Mouse (Mus musculus) hindbrain, embryonic 10.5 days (tissue): ENCODE data around the gene Atp2b2. TPM values are rescaled to one million over a fixed set of nuclear protein-coding genes. Genes with fewer than 3 reads are reported as not detected.

Experiments
- DNase-seq: peaks from one replicate; pipeline ENCODE4 v3.0.0-alpha.2; 2017; ENCODE audit warnings: low spot score
- H3K27ac ChIP-seq: fragments of 300-500 bp; sonication (generic); 2 replicates; pipeline ENCODE4 v1.5.1; 2016; ENCODE audit warnings: mild to moderate bottlenecking, moderate library complexity
- H3K27me3 ChIP-seq: fragments of 300-500 bp; sonication (generic); 2 replicates; pipeline ENCODE4 v1.6.1; 2016; ENCODE audit warnings: mild to moderate bottlenecking; ENCODE audit not compliant: poor library complexity, insufficient read depth, severe bottlenecking
- H3K36me3 ChIP-seq: fragments of 300-500 bp; sonication (generic); 2 replicates; pipeline ENCODE4 v1.6.1; 2016; ENCODE audit warnings: mild to moderate bottlenecking, moderate library complexity
- H3K4me1 ChIP-seq: fragments of 300-500 bp; sonication (generic); replicated peaks from 2 replicates; pipeline ENCODE4 v1.6.1; 2016; ENCODE audit warnings: mild to moderate bottlenecking
- H3K4me3 ChIP-seq: fragments of 300-500 bp; sonication (generic); 2 replicates; pipeline ENCODE4 v1.5.1; 2016; ENCODE audit warnings: mild to moderate bottlenecking, moderate library complexity
- H3K9me3 ChIP-seq: fragments of 300-500 bp; sonication (generic); 2 replicates; pipeline ENCODE4 v1.6.1; 2016; ENCODE audit warnings: mild to moderate bottlenecking, moderate library complexity
- WGBS: fragments of 180-500 bp; shearing (Covaris S2); methylation state at CpG from one replicate; pipeline ENCODE4 v1.1.7; 2016; 5-methylcytosine and 5-hydroxymethylcytosine counted together
- polyA plus RNA-seq: library from polyadenylated mRNA; unstranded; fragments of >200 nt; fragmentation: Nextera tagmentation; extraction: Ambion mirVana; gene quantifications from 2 replicates; pipeline ENCODE4 v1.2.1, GENCODE M21; 2016

Gene Atp2b2
- polyA plus RNA-seq, 1 experiment from 2014 or later: 5.8 TPM

GRCm38 (mm10) chr6:114055311-114055710, 12.9 kb upstream of the Atp2b2 start:
- H3K4me3 ChIP-seq: no peak overlapping the region
- H3K27ac ChIP-seq: no peak overlapping the region
- WGBS: 88% methylated on average over 7 of the region's 7 CpGs
- no peak for DNase-seq
- H3K4me1 ChIP-seq: no peaks in the 10 kb centered on the region
- H3K36me3 ChIP-seq: no peaks in the 10 kb centered on the region
- no peaks in the 10 kb centered on the region for H3K27me3 ChIP-seq
- H3K9me3 ChIP-seq: no peaks in the 10 kb centered on the region

GRCm38 (mm10) chr6:114044962-114045361, 2.5 kb upstream of the Atp2b2 start:
- Histone ChIP-seq H3K36me3 (no peaks in the 10 kb centered on the region), H3K27ac (no peak overlapping the region), H3K27me3 (peaks cover 52% of the 10 kb centered on the region), H3K4me1 (peaks cover 13% of the 10 kb centered on the region), H3K9me3 (no peaks in the 10 kb centered on the region), H3K4me3 (no peak overlapping the region)
- 82% methylated on average over 8 of the region's 8 CpGs for WGBS
- no peak for DNase-seq

DNA sequence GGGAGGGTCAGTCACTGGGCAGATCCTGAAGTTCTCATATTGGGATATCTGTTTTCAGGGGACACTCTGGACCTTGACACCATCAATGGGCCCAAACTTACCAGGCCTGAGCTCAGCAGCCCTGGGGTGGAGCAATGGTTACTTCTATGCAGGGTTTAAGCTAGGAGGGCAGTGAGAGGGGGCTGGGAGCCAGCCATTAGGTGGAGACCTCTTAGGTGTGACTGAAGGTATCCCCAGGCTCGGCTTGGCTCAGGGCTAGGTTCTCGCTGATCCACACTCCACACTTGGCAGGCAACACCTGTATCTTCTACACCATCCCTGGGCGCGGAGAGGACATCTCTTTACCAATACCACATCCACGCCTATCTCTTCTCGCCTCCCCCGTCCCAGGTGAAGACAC, 423 bp upstream of the Atp2b2 start:
- H3K4me3 ChIP-seq: no peak overlapping the region
- no peak overlapping the region for H3K27ac ChIP-seq
- H3K36me3 ChIP-seq: no peaks in the 10 kb centered on the region
- H3K4me1 ChIP-seq: peaks cover 13% of the 10 kb centered on the region
- no peak for DNase-seq
- 92% methylated on average over 7 of the region's 7 CpGs for WGBS
- H3K9me3 ChIP-seq: no peaks in the 10 kb centered on the region
- H3K27me3 ChIP-seq: peaks cover 73% of the 10 kb centered on the region

DNA sequence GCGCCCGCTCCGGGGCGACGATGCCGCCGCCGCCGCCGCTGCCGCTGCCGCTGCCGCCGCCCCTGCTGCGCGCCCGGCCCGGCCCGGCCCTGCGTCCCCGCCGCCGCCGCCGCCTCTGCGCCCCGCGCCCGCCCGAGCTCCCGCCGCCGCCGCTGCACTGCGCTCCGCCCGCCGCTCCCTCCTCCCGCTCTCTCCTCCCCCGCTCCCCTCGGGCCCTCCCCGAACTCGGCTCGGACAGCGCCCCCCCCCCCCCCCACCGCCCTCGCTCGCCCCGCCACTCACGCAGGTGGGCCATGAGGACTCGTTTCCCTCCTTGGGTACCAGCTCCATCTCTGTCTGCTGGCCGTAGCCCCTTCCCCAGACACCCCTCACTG, 515 bp downstream of the Atp2b2 start:
- Histone ChIP-seq H3K27ac (peak overlapping the region; percentile 77), H3K27me3 (peaks cover 76% of the 10 kb centered on the region), H3K4me3 (peak overlapping the region; percentile 70), H3K9me3 (no peaks in the 10 kb centered on the region), H3K36me3 (no peaks in the 10 kb centered on the region), H3K4me1 (peaks cover 13% of the 10 kb centered on the region)
- no peak for DNase-seq
- 2% methylated on average over 26 of the region's 52 CpGs for WGBS

- Histone ChIP-seq H3K9me3 (no peaks in the 10 kb centered on the region), H3K27me3 (peaks cover 79% of the 10 kb centered on the region), H3K36me3 (no peaks in the 10 kb centered on the region), H3K4me3 (peak overlapping the region; percentile 70), H3K4me1 (peaks cover 13% of the 10 kb centered on the region), H3K27ac (peak overlapping the region; percentile 77)
- DNase-seq: peak; percentile 28
- 2% methylated on average over 39 of the region's 39 CpGs for WGBS
Observed at GRCm38 (mm10) chr6:114041097-114041910, 1.1 kb downstream of the Atp2b2 start.

DNA sequence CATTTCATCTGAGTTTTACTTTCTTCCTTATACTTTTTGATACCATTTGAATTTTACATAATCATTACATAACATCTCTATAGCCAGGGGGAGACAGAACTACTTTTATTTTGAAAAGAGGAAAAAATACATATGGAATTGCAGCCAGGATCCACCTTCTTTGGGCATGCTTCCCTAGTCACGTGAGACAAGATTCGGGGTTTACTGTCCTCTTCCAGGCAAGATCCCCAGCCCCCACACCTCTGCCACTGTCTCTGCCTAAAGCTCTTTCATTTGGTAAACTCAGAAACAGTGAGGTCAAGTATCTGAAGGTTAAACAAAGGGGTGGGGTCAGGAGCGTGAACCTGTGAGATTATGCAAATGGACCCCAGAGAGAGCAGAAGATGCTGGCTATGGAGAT, 6.7 kb downstream of the Atp2b2 start:
- H3K4me1 ChIP-seq: peaks cover 6% of the 10 kb centered on the region; the same call in 1 of the 2 replicates
- H3K4me3 ChIP-seq: no peak overlapping the region
- peaks cover 34% of the 10 kb centered on the region for H3K27me3 ChIP-seq
- H3K36me3 ChIP-seq: no peaks in the 10 kb centered on the region
- 53% methylated on average over 3 of the region's 3 CpGs for WGBS
- H3K9me3 ChIP-seq: no peaks in the 10 kb centered on the region
- no peak overlapping the region for H3K27ac ChIP-seq
- DNase-seq: no peak

GRCm38 (mm10) chr6:114032822-114033221, 9.6 kb downstream of the Atp2b2 start:
- peaks cover 6% of the 10 kb centered on the region; the same call in 1 of the 2 replicates for H3K27me3 ChIP-seq
- no peak overlapping the region for H3K27ac ChIP-seq
- no peak for DNase-seq
- no peaks in the 10 kb centered on the region for H3K36me3 ChIP-seq
- no peak overlapping the region for H3K4me3 ChIP-seq
- H3K9me3 ChIP-seq: no peaks in the 10 kb centered on the region
- 86% methylated on average over 8 of the region's 8 CpGs for WGBS
- peaks cover 6% of the 10 kb centered on the region; the same call in 1 of the 2 replicates for H3K4me1 ChIP-seq

- WGBS: 76% methylated on average over 2 of the region's 2 CpGs
- no peaks in the 10 kb centered on the region for H3K9me3 ChIP-seq
Observed at GRCm38 (mm10) chr6:114023794-114024193, 18.6 kb downstream of the Atp2b2 start.

DNA sequence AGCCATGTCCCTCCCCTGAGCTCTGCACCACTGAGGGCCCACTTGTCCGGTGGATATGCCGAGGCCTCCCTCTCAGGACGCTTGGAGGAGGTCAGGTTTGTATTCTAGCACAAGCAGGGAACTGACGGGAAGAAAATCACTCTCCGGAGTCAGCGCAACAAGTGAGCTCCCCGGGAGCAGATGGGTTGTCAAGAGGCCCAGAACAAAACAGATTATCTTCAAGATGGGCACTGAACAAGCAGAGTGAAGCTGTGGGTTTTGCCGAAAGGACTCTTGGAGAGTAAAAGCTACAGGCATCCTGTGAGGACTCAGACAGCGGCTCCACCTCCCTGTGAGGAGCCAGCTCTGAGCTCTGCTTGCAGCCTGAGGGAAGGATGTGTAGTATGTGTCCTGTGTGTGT, 20.3 kb downstream of the Atp2b2 start:
- H3K4me1 ChIP-seq: no peaks in the 10 kb centered on the region
- no peaks in the 10 kb centered on the region for H3K27me3 ChIP-seq
- H3K4me3 ChIP-seq: no peak overlapping the region
- DNase-seq: no peak
- H3K9me3 ChIP-seq: no peaks in the 10 kb centered on the region
- WGBS: 81% methylated on average over 9 of the region's 9 CpGs
- no peak overlapping the region for H3K27ac ChIP-seq
- H3K36me3 ChIP-seq: no peaks in the 10 kb centered on the region

More at GRCm38 (mm10) chr6:114023794-114024193, 18.6 kb downstream of the Atp2b2 start:
- no peak for DNase-seq
- Histone ChIP-seq H3K36me3 (no peaks in the 10 kb centered on the region), H3K4me1 (no peaks in the 10 kb centered on the region), H3K4me3 (no peak overlapping the region), H3K27me3 (no peaks in the 10 kb centered on the region), H3K27ac (no peak overlapping the region)

GRCm38 (mm10) chr6:114013801-114014200, 28.6 kb downstream of the Atp2b2 start:
- H3K9me3 ChIP-seq: no peaks in the 10 kb centered on the region
- H3K27ac ChIP-seq: no peak overlapping the region
- H3K36me3 ChIP-seq: no peaks in the 10 kb centered on the region
- DNase-seq: no peak
- H3K27me3 ChIP-seq: peaks cover 5% of the 10 kb centered on the region; the same call in 1 of the 2 replicates
- peaks cover 22% of the 10 kb centered on the region for H3K4me1 ChIP-seq
- WGBS: 75% methylated on average over 5 of the region's 5 CpGs
- no peak overlapping the region for H3K4me3 ChIP-seq

GRCm38 (mm10) chr6:114012834-114013233, 29.6 kb downstream of the Atp2b2 start:
- Histone ChIP-seq H3K9me3 (no peaks in the 10 kb centered on the region), H3K4me1 (peaks cover 22% of the 10 kb centered on the region), H3K4me3 (no peak overlapping the region), H3K27me3 (peaks cover 5% of the 10 kb centered on the region; the same call in 1 of the 2 replicates), H3K27ac (no peak overlapping the region), H3K36me3 (no peaks in the 10 kb centered on the region)
- WGBS: 36% methylated on average over 9 of the region's 9 CpGs
- DNase-seq: peak; percentile 28

DNA sequence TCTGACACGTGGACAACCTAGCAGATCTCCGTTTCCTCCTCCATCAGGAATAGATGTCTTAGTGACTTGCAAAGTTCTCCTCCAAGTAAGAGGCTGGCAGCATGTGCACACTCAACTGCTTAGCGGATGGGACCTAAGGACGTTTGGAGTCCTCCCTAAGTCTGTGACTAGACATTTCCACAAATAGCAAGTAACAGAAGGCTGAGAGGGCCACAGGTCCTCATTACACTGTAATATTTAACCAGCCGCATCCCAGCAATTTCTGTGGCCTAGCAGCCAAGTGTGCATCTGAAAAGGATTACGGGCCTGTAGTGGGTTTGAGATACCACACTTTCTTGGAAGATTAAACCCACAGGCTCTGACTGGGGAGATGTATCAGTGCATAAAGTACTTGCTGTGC, 30.4 kb downstream of the Atp2b2 start:
- Histone ChIP-seq H3K27me3 (peaks cover 5% of the 10 kb centered on the region; the same call in 1 of the 2 replicates), H3K36me3 (no peaks in the 10 kb centered on the region), H3K27ac (no peak overlapping the region), H3K4me3 (no peak overlapping the region), H3K9me3 (no peaks in the 10 kb centered on the region), H3K4me1 (peaks cover 22% of the 10 kb centered on the region)
- 86% methylated on average over 6 of the region's 6 CpGs for WGBS
- DNase-seq: no peak

DNA sequence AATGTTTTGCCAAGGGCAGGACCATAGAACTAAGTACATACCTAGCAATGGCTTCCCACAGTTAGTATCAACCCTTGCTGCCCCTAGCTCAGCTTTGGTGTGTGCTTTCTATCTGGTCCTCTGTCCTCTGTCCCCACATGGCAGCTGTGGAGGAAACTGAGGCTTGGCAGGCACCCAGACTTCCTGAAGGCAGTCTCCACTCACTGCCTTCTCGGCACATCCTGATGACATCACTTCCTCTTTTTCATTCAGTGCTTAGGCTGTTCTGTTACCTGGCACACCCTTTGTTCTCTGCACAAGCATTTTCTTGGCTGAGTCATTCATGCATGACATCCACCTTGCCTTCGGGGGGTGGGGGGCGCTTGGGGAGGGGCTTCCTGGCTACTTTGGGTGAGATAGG, 38.6 kb downstream of the Atp2b2 start:
- Histone ChIP-seq H3K4me1 (0 out of 2 replicates have a peak, but pooled peaks cover 2% of the 10 kb centered on the region), H3K9me3 (no peaks in the 10 kb centered on the region), H3K36me3 (no peaks in the 10 kb centered on the region), H3K27ac (no peak overlapping the region), H3K4me3 (no peak overlapping the region), H3K27me3 (no peaks in the 10 kb centered on the region)
- no peak for DNase-seq
- 89% methylated on average over 3 of the region's 3 CpGs for WGBS
